8 mouse cellular contexts compared by ENCODE assay signal in the genomic region with DNA sequence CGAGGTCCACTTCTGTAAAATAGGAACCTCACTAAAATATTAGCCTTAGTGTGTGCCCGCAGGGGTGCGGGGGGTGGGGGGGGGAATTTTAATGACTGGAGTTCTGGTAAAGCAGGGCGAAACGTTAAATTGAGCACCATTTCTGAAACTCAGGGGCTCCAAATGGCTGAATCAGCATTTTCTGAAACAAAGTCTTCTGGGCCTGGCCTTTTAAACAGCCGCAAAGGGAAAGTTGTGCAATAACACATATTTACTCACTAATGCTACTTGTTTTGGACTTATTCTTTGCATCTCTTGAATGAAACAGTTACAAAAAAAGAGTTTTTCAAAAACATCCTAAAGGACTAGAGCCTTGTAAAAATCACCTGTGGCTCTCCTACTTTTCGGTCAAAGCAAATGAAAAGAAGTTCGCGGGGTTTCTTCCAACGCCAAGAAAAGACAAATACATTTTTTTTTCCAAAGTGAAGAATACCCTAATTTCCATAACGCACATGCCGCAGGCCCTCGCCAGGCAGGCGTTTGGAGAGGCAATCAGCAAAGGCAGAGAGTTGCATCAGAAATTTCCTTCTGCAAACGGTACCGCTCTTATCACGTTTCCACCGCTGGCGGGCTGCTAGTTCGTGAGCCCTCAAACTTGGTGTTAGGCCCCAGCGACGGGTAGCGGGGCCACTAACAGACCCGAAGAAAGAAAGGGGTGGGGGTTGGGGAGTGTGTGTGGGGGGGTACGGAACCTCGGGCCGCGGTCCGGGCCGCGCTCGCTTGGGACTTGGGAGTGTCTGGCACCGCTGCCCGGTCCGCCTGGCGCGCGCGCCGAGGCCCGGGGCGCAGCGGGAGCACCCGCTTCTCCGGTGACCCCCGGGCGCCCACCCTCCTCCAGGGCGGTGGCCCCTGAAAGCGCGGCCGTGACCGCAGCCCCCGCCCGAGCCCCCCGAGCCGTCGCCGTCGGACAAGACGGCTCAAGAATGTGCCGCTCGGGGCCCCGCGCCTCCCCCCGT. TPM values are rescaled to one million over a fixed set of nuclear protein-coding genes. Genes with fewer than 3 reads are reported as not detected.
DNase-seq lines count a peak whose midpoint lies in the region; ATAC-seq and TF ChIP-seq lines count a peak whose summit lies in the region.

No protein-coding gene starts in this region.

- H3K27me3 ChIP-seq in kidney, adult 2 months (replicated peaks; ENCODE audit: control insufficient read depth, insufficient read depth, low read length): peaks cover 2% of the 10 kb centered on the region; the same call in 1 of the 2 replicates
- peaks cover 65% of the 10 kb centered on the region for H3K27me3 ChIP-seq in forebrain, embryonic 14.5 days (replicated peaks; ENCODE audit: control insufficient read depth, insufficient read depth, low read length)
- H3K27me3 ChIP-seq in intestine, embryonic 16.5 days (replicated peaks; ENCODE audit: control insufficient read depth, insufficient read depth, low read length): peaks cover 49% of the 10 kb centered on the region

- H3K4me3 ChIP-seq in kidney, adult 2 months (ENCODE audit: insufficient read depth, low read depth, low read length): peak overlapping the region; percentile 85
- peak overlapping the region; percentile 50 for H3K4me3 ChIP-seq in forebrain, embryonic 14.5 days (ENCODE audit: low read depth, low read length)
- peak overlapping the region; percentile 65 for H3K4me3 ChIP-seq in intestine, embryonic 16.5 days (ENCODE audit: low read length)

- H3K27ac ChIP-seq in kidney, adult 2 months (ENCODE audit: insufficient read depth, low read depth, low read length): no peak overlapping the region
- peak overlapping the region; percentile 75 for H3K27ac ChIP-seq in forebrain, embryonic 14.5 days (ENCODE audit: low read depth, low read length)
- H3K27ac ChIP-seq in intestine, embryonic 16.5 days (ENCODE audit: low read length): peak overlapping the region; percentile 84

- H3K4me1 ChIP-seq in kidney, adult 2 months (ENCODE audit: control insufficient read depth, insufficient read depth, low read length): 0 out of 2 replicates have a peak, but pooled peaks cover 3% of the 10 kb centered on the region
- no peaks in the 10 kb centered on the region for H3K4me1 ChIP-seq in forebrain, embryonic 14.5 days (ENCODE audit: control insufficient read depth, insufficient read depth, low read length)
- H3K4me1 ChIP-seq in intestine, embryonic 16.5 days (ENCODE audit: control insufficient read depth, insufficient read depth, low read length): peaks cover 4% of the 10 kb centered on the region; the same call in 1 of the 2 replicates

- peak overlapping the region; percentile 72 for H3K9ac ChIP-seq in forebrain, embryonic 14.5 days (ENCODE audit: low read length)
- H3K9ac ChIP-seq in intestine, embryonic 16.5 days (ENCODE audit: low read depth, low read length): peak overlapping the region; percentile 85

- no peaks in the 10 kb centered on the region for H3K9me3 ChIP-seq in forebrain, embryonic 14.5 days (replicated peaks; ENCODE audit: control insufficient read depth, low read length)
- no peaks in the 10 kb centered on the region for H3K9me3 ChIP-seq in intestine, embryonic 16.5 days (ENCODE audit: control insufficient read depth, low read length)

- TF ChIP-seq POLR2A in kidney, adult 2 months (IDR thresholded peaks at IDR 0.05; ENCODE audit: low read depth, low read length): no peak

- H3K4me2 ChIP-seq in forebrain, embryonic 14.5 days (ENCODE audit: low read length): peak overlapping the region; percentile 51
- H3K4me2 ChIP-seq in intestine, embryonic 16.5 days (ENCODE audit: low read depth, low read length): peak overlapping the region; percentile 50

- H3K36me3 ChIP-seq in kidney, adult 2 months (ENCODE audit: control insufficient read depth, insufficient read depth, low read length): no peaks in the 10 kb centered on the region
- H3K36me3 ChIP-seq in forebrain, embryonic 14.5 days (ENCODE audit: control insufficient read depth, insufficient read depth, low read length): no peaks in the 10 kb centered on the region
- H3K36me3 ChIP-seq in intestine, embryonic 16.5 days (ENCODE audit: control insufficient read depth, insufficient read depth, low read length): no peaks in the 10 kb centered on the region

- TF ChIP-seq CTCF in kidney, adult 2 months (conservative IDR thresholded peaks at IDR 0.05; ENCODE audit: insufficient read depth, insufficient read length, low read depth, low read length): no peak

- 3% methylated on average over 65 of the region's 65 CpGs for WGBS in kidney, adult 2 months
- 1% methylated on average over 56 of the region's 65 CpGs for WGBS in forebrain, embryonic 14.5 days
- 3% methylated on average over 47 of the region's 65 CpGs for WGBS in intestine, embryonic 16.5 days

- DNase-seq in kidney, adult 2 months: no peak
- no peak for DNase-seq in kidney, adult 8-10 months
- peak; percentile 46 for DNase-seq in forebrain, embryonic 14.5 days (ENCODE audit: low spot score)
- peak; percentile 13 for DNase-seq in lung, postnatal 36 days
- DNase-seq in ovary, postnatal 36 days (ENCODE audit: low spot score): no peak
- no peak for DNase-seq in layer of hippocampus, adult 11-12 months (ENCODE audit: low spot score)
- no peak for DNase-seq in right cerebral cortex, postnatal 25 days

- peak; percentile 13 for ATAC-seq in forebrain, embryonic 14.5 days
- no peak for ATAC-seq in intestine, embryonic 16.5 days

RNA-seq across cellular contexts. Expression of a gene that starts 2.3 kb away (rescaled TPM):
- 20.5 and 20.6 TPM in 2 replicates for polyA plus RNA-seq in kidney, adult 2 months (2012; rRNA removed)
- polyA plus RNA-seq in forebrain, embryonic 14.5 days (2014; fragmentation: Nextera tagmentation; extraction: Ambion mirVana): 59.7 and 66.2 TPM in 2 replicates
- 237 and 238 TPM in 2 replicates for polyA plus RNA-seq in intestine, embryonic 16.5 days (2015; fragmentation: Nextera tagmentation; extraction: Ambion mirVana)

Comparison
In these comparisons a context has a peak if more than half of its experiments do, and no peak if none do; other contexts are left out.
1. DNase-seq: peak in forebrain, embryonic 14.5 days (single experiment) and lung, postnatal 36 days (single experiment); none in kidney, adult 2 months (single experiment), kidney, adult 8-10 months (0 of 2), ovary, postnatal 36 days (single experiment), layer of hippocampus, adult 11-12 months (single experiment) and right cerebral cortex, postnatal 25 days (single experiment).
2. Peak in every context shown above with its lines, with median percentiles within 50 percentile points of each other: H3K4me3 ChIP-seq.